Mouse (Mus musculus) kidney, adult 18-20 months (tissue): Measurements from ENCODE around the gene Dnali1.

Source experiments
- DNase-seq: peaks from one replicate; pipeline ENCODE4 v3.0.0; 2021

The Dnali1 gene

DNA sequence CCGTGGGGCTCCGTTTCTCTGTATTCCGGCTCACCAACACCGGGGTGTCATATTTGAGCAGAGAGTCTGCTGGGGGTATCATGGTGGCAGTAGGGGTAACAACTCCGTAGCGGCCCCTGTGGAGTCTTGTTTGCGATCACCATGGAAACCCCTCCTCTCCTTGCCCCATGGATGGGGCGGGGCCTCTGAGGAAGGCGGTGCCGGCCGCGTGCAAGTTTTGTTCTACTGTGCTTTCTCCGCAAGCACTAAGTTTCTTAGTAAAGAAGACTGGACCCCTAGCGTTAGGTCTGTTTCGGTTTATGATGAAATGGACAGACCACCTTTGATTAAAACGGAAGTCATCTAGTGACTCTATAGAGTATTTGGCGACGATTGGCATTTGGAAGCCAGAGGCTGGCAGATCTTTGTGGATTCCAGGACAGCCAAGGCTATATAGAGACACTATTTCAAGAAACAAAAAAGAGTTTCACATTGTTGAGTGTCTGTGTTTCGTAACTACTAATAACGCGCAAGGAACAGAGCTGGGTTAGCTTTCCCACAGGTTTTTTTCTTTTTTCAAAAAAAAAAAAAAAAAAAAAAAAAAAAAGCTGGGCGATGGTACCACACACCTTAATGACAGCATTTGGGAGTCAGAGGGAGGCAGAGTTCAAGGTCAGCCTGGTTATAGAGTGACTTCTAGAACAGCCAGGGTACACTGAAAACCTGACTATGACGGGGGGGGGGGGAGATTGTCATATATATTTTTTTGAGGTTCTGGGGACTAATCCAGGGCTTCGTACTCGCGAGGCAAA is at the start of gene Dnali1:
Gene Dnali1, minus strand, starts transcription at position 187 of the 791 bp plus-strand sequence.
- peak; percentile 76 for DNase-seq

DNA sequence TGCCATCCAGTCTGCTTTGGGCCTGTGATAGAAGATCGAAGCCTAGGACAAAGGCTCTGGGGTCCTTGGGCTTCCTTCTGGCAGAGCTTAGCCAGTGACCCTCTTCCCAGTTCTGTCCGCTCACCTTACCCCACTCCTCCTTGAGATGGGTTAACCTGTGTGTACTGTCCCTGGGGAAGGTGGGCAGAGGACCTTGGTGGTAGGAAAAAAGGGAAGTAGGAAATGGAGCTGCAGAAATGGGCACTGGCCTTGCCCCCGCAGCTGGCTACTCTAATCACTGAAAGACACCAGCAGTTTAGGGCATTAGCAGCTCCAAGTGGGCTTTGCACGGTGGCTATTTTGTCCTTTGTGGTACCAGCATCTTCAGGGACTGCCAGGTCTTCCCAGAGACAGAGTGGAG is 49.6 kb upstream of the Dnali1 start:
- no peak for DNase-seq

DNA sequence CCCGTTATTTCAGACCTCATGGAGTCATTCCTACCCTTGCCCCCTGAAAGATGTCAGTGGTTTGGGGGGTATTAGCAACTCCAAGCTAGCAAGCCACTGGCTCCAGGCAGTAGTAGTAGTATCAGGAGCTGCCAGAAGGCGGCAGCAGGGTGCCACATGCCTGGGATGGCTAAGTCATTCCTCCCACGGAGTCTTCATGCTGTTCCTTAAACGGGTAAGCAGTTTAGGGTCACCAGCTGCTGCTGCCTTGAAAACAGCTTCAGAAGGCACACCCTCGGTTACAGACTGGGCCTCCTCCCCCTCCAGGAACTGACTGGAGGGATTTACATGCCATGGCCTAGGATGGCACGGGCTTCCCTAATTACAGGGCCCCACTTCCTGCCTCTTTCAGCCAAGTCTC is 49.1 kb upstream of the Dnali1 start:
- DNase-seq = peak; percentile 88

DNA sequence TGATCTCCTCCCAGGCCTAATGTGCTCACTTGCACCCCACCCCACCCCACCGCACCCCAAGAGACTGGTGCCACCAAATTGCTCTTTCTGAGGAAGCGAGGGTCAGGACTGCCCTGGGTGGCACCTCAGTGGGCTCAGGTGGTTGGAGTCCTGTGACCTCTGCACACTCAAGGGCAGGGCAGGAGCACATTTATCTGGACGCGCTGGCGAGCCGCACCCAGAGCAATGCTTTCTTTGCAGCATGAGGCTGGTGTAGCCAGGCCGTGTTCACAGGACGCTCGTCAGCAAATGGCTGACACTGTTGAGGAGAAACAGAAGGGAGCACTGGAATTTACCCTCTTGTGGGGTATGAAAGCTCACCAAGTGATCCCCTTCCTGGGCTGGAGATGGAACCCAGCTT is 39.9 kb upstream of the Dnali1 start:
- DNase-seq = no peak

- no peak for DNase-seq
Observed at GRCm38 (mm10) chr4:125101334-125101733, 35.8 kb upstream of the Dnali1 start.

- DNase-seq = peak; percentile 87
Observed at GRCm38 (mm10) chr4:125099458-125099857, 34.0 kb upstream of the Dnali1 start.

DNA sequence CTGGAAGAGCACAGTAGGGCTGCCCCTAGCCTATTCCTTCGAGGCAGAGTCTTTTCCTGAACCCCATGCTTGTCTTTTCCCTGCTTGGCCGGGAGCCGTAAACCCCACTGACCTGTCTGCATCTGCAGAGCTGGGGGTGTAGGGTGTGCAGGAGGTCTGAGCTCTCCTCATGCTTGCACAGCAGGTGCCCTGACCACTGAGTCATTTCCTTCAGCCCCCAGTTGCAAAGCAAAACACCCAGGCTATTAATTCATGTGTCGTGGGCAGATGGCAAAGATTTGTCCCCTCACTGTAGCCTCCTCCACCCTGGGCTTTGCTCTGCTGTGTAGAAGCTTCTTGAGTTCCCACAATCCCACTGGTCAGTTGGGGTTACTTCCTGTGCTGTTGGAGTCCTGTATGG is 31.9 kb upstream of the Dnali1 start:
- no peak for DNase-seq

DNA sequence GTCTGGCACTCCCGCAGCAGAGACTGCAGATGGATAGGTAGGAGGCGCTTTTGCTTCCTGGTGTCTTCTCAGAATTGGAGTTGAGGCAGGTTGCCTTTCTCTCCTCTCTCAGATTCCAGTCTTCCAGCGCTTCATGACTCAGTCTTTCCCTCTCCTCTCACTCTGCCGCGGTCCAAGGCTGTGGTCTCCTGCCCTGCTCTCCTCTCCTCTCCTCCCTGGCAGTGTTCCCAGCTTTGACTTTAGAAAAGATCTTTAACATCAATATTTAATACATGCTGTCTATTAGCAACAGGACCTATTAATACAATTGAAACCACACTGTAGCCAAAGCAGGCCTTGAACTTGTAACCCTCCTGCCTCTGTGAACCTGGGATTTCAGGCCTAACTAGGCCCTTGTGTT is 30.6 kb upstream of the Dnali1 start:
- DNase-seq = no peak

DNA sequence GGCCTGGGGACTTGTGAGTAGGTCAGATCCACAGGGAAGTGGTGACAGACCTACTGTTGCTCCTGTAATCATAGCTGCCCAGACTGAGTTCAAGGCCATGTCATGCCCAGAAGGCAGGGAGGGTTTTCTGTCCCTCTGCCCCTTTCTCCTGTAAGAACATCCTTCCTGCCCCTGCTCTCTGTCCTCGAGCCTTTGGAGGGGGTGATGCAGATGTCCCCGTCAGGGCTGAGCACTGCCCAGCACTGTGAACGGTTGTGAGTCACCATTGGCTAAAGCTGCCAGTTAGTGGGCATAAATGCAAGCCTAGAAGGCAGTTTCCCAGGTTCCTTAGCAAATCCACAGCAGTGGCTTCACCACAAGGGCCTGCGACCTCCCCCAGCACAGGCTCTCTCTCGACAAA is 27.5 kb upstream of the Dnali1 start:
- DNase-seq = no peak

GRCm38 (mm10) chr4:125085346-125085841 is 19.9 kb upstream of the Dnali1 start:
- DNase-seq = no peak

- DNase-seq = peak; percentile 95
Observed at GRCm38 (mm10) chr4:125084403-125085345, 19.2 kb upstream of the Dnali1 start, which contains the start of gene Meaf6. Meaf6 (plus strand) TSS chr4:125085134.

GRCm38 (mm10) chr4:125078698-125079097 is 13.2 kb upstream of the Dnali1 start:
- DNase-seq = no peak

GRCm38 (mm10) chr4:125077700-125078099 is 12.2 kb upstream of the Dnali1 start:
- DNase-seq = no peak

DNA sequence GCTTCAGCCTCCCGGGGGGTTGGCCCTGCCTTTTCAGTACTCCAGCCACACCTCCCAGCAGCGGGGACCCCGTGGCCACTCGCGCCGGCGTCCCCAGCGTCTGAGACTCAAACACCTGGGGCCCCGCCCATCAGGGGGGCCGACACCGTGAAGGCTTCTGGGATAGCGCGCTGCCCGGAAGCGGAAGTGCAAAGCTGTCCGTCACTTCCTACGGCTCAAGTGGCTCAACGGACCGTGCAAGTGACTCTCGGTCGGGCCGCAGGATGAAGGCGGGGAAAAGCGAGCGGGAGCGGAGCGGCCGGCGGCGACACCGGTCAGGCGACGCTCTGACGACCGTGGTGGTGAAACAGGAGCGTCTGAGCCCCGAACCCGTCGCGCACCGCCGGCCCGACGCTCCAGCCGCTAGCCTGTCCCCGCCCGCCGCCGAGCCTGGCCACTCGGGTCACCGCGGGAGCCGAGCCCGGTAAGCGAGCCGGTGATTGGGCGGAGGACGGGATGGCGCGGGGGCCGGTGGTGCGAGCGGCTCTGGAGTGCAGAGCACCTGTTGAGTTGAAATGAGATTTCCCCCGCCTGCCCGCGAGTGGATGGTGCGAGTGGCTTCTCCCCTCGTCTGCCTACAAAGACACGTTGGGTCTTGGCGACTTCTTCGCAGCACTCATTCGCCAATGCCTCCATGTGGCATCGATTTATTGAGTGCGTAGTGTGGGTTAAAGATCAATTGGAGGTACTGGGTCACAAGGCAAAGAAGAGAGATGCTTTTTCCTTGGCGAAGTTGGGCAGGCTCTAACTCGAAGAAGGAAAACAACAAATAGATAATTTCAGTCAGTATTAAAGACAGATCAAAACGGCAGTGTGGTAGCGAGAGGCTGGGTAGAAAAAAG is 1.2 kb upstream of the Dnali1 start, which contains the start of gene Snip1:
Gene Snip1, plus strand, starts transcription at position 183 of the 881 bp plus-strand sequence.
- DNase-seq = peak; percentile 96

GRCm38 (mm10) chr4:125063829-125064228 is 1.7 kb downstream of the Dnali1 start:
- DNase-seq = no peak

GRCm38 (mm10) chr4:125059025-125059424 is 6.5 kb downstream of the Dnali1 start:
- peak; percentile 51 for DNase-seq

DNA sequence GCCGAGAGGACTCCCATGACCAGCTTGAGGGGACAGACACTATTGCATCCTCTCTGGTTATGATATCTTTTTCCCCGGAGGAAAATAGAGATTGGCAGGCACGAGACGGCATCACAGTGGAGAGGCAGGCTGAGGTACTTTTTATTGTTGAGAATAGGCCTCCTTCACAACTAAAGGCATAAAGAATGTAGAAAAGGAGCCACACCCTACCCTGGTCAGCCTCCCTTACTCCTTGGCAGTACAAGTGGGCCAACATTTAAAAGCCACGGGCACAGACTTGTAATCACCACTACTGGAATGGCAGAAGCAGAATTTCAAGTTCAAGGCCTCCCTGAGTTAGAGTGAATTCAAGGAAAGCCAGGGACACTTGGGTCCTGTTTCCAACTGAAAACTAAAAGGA is 7.5 kb downstream of the Dnali1 start:
- DNase-seq = no peak

GRCm38 (mm10) chr4:125057273-125057672 is 8.2 kb downstream of the Dnali1 start:
- no peak for DNase-seq

DNA sequence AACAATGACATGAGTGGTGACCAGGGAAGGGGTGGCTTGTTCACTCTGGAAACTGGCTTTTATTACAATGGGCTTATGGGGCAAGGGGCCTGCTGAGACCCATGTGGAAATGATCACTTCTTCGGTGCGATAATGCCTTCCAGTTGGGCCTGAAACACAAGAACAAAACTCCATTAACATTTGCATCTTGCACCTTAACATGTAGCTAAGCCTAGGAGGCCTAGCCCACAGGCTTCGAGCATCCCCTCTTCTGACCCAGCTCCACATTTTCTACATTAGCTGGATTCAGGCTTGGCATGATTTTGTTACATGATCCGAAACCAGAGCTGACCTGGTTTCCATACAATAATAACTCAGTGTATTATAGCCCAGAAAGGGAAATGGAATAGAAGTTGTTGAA is 9.0 kb downstream of the Dnali1 start:
- DNase-seq = no peak

- DNase-seq = no peak
Observed at GRCm38 (mm10) chr4:125055385-125055784, 10.1 kb downstream of the Dnali1 start.

- DNase-seq = no peak
Observed at GRCm38 (mm10) chr4:125044454-125044853, 21.0 kb downstream of the Dnali1 start.

- no peak for DNase-seq
Observed at GRCm38 (mm10) chr4:125034341-125034740, 31.2 kb downstream of the Dnali1 start.
